Mouse (Mus musculus): ENCODE measurements at regions not wholly inside any gene's neighbourhood (a gene's known extent, or its start where the extent isn't known, plus 50 kb on each side); places are given as distances from the start of the nearest gene placed in this dataset.
A peak's percentile ranks its signal among the peaks of the same experiment; 100 is the strongest.
"Not testable (repeated sequence)": the region's sequence is repeated elsewhere in the genome, so short reads cannot be mapped to it uniquely, and the experiment has no call there.

DNA sequence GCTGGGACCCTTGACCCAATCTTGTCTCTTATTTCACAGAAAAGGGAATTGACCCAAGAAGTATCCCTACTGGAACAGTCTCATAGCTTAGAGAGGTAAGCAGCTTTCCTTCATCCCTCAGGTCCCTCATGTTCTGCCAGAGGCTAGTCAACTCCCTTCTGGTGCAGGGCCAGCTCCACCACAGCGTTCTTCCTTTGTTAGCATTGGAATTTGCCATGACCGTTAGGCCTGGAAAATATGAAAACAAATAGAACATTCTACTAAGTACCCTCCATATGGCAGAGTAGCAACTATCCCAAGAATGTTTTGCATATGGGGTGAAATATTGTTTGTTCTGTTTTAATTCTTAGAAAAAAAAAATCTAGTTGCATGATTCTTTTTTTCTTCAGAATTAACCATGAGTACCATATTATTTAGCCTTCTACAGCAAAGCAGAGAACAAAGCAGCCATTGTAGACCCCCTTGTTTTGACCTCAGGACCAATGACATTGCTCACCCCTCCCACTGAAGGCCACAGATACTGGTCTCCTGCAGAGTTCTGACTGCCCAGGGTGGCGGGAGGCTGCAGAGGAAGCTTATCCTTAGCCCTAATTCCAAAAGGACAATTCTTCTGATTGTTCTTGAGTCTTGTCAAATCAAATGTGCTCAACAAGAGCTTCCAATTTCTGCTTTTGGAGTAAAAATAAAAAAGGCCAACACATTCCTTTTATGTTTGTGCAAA, 78.1 kb upstream of the Ehbp1 start:
- no peak for DNase-seq

DNA sequence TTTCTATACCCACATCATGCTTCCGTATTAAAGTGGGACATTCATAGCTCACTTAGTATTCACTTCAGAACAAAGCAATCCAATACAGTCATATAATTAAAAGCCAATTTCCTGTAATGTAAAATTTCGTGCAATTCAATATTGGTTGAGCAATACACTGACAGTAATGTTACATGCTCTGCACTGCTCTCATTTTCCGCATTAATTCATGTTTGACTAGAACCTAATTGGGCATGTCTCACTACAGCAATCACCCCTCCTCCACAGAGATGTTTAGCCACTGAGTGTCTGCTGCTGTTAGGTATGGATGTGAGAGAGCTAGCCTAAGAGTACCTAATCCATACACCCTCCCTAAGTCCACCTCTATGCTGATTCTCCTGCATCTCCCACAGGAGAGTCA, 79.7 kb upstream of the Ehbp1 start:
- DNase-seq, result no peak

DNA sequence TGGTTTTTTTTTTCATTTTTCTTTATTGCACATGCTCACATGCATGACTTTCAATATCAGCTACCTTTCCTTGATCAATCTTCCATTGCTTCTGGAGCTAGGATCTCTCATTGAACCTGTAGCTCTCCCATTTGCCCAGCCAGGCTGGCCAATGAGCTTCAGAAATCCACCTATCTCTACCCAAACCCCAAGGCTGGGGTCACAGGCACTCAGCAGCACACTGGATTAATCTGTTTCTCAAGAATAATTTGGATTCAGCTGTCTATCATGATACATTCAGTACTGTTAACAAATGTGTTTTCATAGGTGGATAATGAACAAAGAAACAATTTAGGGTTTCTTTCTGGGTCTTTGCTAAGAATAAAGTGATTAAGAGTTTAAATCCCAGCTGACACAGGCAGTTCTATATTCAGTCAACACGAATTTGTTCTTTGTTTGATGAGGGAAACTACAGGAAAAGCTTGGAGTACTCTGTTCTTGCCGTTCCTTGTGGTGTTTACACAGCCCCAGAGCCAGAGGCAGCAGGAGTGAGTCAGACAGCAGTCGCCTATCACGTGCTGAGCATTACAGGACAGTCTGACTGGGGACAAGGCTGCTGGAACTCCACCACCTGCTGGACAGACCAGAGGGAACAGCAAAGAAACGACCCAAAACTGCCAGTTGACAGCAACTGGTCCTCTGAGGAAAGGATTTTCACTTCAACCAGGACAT, 74.6 kb upstream of the Tmem17 start:
- DNase-seq, result peak; percentile 99

DNA sequence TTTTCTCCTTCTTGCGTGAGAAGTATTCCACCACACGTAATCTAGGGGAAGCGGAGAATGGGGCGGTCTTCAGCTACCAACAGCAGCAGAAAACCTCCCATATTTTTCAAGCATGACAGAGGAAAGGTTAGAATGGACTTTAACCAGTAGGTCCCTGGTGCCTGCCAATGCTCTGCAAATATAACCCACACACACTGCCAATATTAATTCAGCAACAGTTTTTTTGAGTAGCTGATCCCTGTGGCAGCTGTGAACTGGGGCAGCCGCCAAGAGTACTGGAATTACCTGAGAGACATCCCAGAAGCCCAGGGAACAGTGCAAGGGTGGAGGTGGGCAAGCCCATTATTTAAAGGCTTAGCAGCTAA, 74.1 kb upstream of the Tmem17 start:
- DNase-seq, result no peak

DNA sequence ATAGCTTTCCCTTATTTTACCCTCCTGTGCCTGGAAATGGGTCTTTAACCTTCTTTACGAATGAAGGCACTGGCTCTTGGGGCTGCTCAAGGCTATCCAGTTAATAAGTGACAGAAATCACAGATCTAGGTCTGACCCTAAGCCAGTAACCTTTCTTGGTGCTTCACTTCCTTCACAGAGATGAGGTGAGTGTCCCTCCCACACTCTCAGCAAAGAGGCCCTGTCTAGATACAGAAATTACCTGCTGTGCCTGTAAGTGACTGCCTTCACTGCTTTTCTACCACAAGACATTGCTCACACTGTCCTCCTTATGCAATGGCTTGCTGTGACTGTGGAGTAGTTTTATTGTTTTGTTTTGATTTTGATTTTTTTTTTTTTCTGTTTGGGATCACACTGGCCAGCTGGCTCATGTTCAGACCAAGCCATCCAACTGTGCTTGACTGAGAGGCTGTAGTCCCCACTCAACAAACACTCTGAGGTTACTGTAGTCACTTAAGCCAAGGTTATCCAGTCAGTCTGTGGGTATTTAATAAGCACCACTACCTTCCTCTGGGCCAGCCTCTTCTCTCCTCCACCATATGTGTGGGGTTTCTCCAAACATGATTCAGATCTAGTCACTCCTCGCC, 73.3 kb upstream of the Tmem17 start:
- DNase-seq, result peak; percentile 90

DNA sequence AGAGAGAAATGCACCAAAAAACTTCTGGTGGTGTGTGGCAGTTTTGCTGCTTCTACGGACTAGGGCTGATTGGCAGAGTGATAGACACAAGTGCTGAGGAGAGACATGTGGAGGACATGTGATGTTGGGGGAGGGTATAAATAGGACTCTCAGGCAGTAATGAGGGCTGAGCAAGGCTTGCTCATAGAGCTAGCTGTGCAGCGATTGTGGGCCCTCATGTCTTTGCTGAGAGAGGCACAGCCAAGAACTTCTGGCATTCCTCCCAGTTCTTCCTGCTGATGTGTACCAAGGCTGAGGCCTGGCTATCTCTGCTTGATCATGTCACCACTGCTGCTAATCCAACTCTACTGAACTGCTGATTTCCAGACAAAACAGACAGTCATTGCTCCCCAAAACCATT, 71.4 kb upstream of the Tmem17 start:
- peak; percentile 94 for DNase-seq

DNA sequence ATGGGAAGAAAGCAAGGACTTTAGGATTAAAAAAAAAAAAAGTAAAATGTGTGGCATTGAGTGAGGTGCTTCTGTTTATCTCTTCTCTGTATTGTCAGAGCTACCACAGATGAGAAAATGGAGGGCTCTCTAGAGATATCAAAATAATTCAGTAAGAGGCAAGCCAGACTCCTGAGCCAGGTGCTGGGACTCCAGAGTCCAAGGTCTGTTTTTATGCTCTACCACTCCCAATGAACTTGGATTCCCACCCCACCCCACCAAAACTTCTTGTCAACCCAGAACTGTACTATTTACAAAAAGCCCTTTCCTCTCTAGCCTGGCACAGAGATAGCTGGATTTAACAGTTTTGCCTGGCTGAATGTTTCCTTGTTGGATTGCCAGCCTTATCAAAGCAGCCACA, 58.7 kb upstream of the Tmem17 start:
- no peak for DNase-seq

DNA sequence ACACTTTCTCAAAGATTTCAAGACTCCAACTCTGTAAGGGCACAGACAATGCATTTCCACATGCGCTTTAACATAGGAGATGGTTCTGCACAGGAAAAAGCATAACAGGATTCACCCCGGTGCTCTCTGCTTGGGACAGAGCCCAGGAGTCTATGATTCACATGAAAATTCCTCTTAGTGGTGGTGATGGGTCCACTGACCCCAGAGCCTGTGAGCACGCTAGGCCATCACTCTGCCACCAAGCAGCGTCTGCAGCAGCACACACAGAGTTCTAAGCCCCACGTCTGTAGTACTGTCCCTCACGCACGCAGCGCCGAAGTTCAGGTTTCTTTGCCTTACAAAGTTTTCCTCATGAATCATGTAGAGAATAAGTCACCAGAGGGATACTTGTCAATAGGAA, 55.6 kb upstream of the Tmem17 start:
- peak; percentile 68 for DNase-seq

DNA sequence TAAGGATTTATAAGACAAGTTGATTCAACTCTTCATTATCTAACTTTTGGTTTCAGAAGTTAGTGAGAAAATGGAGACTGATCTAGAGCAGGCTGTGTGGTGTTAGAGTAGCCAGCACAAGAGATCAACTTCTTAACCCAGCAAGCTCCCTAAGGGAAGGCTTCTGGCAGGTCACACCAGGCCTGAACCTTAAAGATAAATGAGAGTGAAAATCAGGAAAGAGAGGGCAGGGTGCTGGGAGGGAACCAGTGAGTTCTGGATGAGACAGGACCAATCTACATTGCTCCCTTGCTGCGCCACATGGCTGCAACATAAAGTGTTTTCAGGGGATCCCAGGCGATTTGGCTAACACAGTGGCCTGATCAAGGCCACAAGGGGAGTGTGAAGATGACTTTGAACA, 54.7 kb upstream of the Tmem17 start:
- DNase-seq, result peak; percentile 93

DNA sequence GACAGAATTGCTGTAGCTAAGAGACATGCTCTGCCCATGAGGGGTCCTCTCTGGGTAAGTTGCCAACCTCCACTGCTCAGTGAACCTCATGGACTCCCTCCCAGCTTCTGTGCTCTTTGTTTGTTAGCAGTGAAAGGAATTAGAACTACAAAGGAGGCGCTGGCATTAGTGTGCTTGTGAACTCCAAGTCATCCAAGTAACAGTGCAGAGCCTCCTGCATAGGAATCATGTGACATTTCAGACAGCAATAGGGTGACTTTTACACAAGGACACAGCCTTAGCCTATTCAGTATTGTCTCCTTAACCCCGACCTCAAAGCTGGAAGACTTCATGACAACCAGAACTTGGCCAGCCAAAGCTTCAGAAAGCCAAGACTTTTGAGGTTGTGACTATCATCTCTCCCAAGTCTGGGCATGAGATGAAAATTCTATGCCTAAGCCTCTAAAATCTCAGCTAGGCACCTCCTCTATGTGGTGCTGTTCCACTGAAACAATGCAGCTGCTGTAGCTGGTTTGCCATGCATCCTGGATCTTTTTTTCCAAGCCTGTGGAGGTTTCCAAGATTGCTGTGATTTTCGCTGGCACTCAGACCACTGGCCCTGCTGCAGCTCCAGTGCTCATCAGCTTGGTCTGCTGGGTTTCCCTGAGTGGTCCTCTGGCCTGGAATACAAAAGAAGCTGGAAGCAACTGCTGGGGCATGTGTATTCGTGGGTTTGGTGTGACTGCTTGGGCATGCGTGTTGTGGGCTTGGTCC, 52.8 kb upstream of the Tmem17 start:
- DNase-seq, result peak; percentile 93

DNA sequence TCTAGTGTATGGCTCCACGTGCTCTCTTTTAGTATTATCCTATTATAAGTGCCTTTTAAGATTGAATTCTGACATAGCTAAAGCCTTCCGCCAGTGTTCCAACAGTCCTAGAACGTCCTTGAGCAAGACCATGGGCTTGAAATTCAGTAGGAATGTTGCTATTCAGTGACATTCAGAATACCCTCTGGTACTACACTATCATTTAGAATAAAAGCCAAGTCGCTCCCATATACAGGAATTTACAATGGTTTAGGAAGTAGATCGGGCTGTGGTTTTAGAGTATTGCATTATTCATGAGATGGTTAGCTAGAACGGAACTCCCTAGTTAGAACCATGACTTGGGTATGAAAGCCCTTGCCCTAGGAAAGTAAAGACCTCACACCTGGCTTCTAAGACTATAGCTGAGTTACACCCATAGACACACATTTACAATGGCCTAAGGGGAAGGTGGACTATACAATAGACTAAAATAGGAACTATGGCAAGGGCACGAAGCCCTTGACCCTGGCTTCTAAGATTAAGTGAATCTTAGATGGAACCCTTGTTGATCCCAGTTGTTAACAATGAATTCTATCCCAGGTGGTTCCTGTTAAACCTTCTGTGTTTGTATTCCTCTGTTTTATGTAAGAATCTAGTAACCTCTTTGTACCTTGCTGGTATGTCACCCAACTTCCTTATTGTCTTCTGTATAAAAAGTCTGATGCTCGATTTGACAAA, 50.7 kb upstream of the Tmem17 start:
- not testable (repeated sequence) for DNase-seq

All from heart, adult 11 months (tissue).